Mouse (Mus musculus): ENCODE results near the gene Slc13a2. TPM values are rescaled to one million over a fixed set of nuclear protein-coding genes. Genes with fewer than 3 reads are reported as not detected.

The Slc13a2 gene
- total RNA-seq, 2 experiments from 2014 or later = not detected

- no peak for DNase-seq (ENCODE audit: low spot score)
Observed at GRCm38 (mm10) chr11:78435776-78436349, 13.8 kb upstream of the Slc13a2 start.

GRCm38 (mm10) chr11:78434052-78434451 lies 12.0 kb upstream of the Slc13a2 start:
- no peak for DNase-seq (ENCODE audit: low spot score)

- no peak for DNase-seq (ENCODE audit: low spot score)
Observed at GRCm38 (mm10) chr11:78431176-78431575, 9.2 kb upstream of the Slc13a2 start.

GRCm38 (mm10) chr11:78430195-78430878 lies 8.3 kb upstream of the Slc13a2 start:
- no peak for DNase-seq (ENCODE audit: low spot score)

- no peak for DNase-seq (ENCODE audit: low spot score)
Observed at GRCm38 (mm10) chr11:78428309-78428708, 6.3 kb upstream of the Slc13a2 start.

- no peak for DNase-seq (ENCODE audit: low spot score)
Observed at GRCm38 (mm10) chr11:78427655-78428054, 5.6 kb upstream of the Slc13a2 start.

- DNase-seq (ENCODE audit: low spot score) = no peak
Observed at GRCm38 (mm10) chr11:78425572-78425971, 3.6 kb upstream of the Slc13a2 start.

- DNase-seq (ENCODE audit: low spot score) = no peak
Observed at GRCm38 (mm10) chr11:78424352-78424751, 2.3 kb upstream of the Slc13a2 start.

GRCm38 (mm10) chr11:78421201-78422009 lies 612 bp downstream of the Slc13a2 start:
- DNase-seq (ENCODE audit: low spot score) = no peak

- DNase-seq (ENCODE audit: low spot score) = no peak
Observed at GRCm38 (mm10) chr11:78420263-78420889, 1.6 kb downstream of the Slc13a2 start.

GRCm38 (mm10) chr11:78416854-78417253 lies 5.2 kb downstream of the Slc13a2 start:
- no peak for DNase-seq (ENCODE audit: low spot score)

GRCm38 (mm10) chr11:78412861-78413260 lies 9.2 kb downstream of the Slc13a2 start:
- no peak for DNase-seq (ENCODE audit: low spot score)

- DNase-seq (ENCODE audit: low spot score) = no peak
Observed at GRCm38 (mm10) chr11:78412324-78412850, 9.6 kb downstream of the Slc13a2 start.

- peak; percentile 26 for DNase-seq (ENCODE audit: low spot score)
Observed at GRCm38 (mm10) chr11:78411606-78412323, 10.3 kb downstream of the Slc13a2 start.

- DNase-seq (ENCODE audit: low spot score) = no peak
Observed at GRCm38 (mm10) chr11:78408256-78409240, 13.5 kb downstream of the Slc13a2 start.

- DNase-seq (ENCODE audit: low spot score) = no peak
Observed at GRCm38 (mm10) chr11:78402062-78402461, 20.0 kb downstream of the Slc13a2 start.

- DNase-seq (ENCODE audit: low spot score) = no peak
Observed at GRCm38 (mm10) chr11:78401469-78401868, 20.5 kb downstream of the Slc13a2 start.

GRCm38 (mm10) chr11:78400936-78401335 lies 21.1 kb downstream of the Slc13a2 start:
- DNase-seq (ENCODE audit: low spot score) = no peak

- DNase-seq (ENCODE audit: low spot score) = peak; percentile 66
Observed at GRCm38 (mm10) chr11:78399680-78400079, 22.3 kb downstream of the Slc13a2 start.

- no peak for DNase-seq (ENCODE audit: low spot score)
Observed at GRCm38 (mm10) chr11:78398212-78398611, 23.8 kb downstream of the Slc13a2 start.

Data from gastrocnemius, adult 18-20 months (tissue).